Mouse (Mus musculus) small intestine, adult 10 weeks (tissue): Measurements from ENCODE around the gene Il18bp. TPM values are rescaled to one million over a fixed set of nuclear protein-coding genes. Genes with fewer than 3 reads are reported as not detected.

Experiments
- polyA plus RNA-seq: library from polyadenylated mRNA; stranded (reverse); fragments of 350-450 nt; fragmentation: Illumina TruSeq; extraction: RNeasy Lipid Tissue Mini Kit (QIAGEN cat#74804); gene quantifications from one replicate; pipeline ENCODE4 v1.2.3, GENCODE M21; 2014; ENCODE audit warnings: low replicate concordance

The Il18bp gene
- 12.4 TPM for polyA plus RNA-seq

DNA sequence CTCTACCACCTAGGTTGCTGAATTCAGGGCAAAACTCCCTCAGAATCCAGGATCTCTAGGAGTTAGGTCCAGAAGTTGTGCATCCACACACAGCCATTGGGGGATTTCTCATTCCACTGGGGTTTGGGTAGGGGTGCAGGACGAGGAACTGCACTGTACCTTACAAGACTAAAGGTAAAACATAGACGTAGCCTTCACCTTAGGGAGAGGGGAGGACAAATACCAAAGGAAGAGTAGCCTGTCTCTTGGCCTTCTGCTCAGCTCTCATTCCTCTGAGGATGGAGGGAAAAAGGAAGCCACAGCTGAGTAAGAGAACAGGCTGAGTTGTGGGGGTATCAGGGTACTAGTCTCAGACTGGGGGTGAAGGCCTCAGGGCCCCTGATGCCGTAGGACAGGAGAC lies at the start of gene Il18bp:
Gene Il18bp (minus strand): TSS at position 101 of the 400 bp plus-strand sequence.

DNA sequence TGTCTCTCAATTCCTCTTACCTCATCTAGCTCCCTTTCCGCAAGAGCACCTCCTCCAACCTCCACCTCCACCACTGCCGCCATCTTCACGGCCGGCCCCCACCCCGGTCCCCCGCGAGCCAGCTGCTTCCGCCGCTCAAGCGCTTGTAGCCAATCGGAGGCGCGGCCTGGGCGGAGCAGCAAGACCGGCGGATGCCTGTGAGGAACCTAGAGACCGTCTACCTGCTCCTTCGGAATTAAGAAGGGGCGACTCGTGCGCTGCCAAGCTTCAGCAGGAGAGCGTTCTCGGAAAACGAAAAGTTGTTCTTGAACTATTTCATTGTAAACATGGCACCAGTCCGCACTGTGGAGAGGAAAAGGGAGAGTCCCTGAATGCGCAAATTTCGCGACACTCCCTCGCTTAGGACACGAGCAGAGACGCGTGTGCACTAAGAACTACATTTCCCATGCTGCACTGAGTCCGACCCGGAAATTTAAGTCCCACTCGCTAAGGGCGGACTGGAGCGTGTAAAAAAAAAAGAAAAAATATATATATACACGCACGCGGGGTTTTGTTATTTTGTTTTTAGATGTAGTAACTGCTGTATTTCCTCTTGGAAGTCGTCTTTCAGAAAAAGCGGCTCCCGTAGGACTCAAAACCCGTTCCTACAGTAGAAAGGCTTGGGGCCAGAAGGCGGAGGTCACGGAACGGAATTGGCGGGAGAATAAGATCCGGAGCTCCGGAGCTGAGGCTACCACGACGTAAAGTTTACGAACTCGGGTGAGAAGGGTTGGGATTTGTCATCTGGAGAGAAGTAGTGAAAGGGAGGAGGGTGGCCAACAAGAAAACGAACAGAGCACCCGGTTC lies 46.8 kb upstream of the Il18bp start, which contains the start of the genes Rnf121, Xndc1 and Xntrpc:
Gene Rnf121 (minus strand): TSS at position 424 of the 846 bp plus-strand sequence.
Gene Xndc1 (plus strand): TSS at position 466 of the 846 bp plus-strand sequence.
Gene Xntrpc (plus strand): TSS at position 668 of the 846 bp plus-strand sequence.

Other genes starting within 250 kb of the Il18bp start
- gene Phox2a, start 200.4 kb downstream of the Il18bp start, polyA plus RNA-seq = not detected
- gene Inppl1, start 180.5 kb downstream of the Il18bp start, polyA plus RNA-seq = 31.7 TPM
- gene Folr2, start 161.5 kb downstream of the Il18bp start, polyA plus RNA-seq = not detected
- 9.5 TPM for gene Anapc15, start 155.0 kb downstream of the Il18bp start, polyA plus RNA-seq
- gene Folr1, start 147.9 kb downstream of the Il18bp start, polyA plus RNA-seq = not detected
- 6.5 TPM for gene Lamtor1, start 112.8 kb downstream of the Il18bp start, polyA plus RNA-seq
- not detected for gene Tomt, start 112.3 kb downstream of the Il18bp start, polyA plus RNA-seq
- 0.59 TPM for gene Lrrc51, start 84.8 kb downstream of the Il18bp start, polyA plus RNA-seq
- gene Numa1, start 84.6 kb downstream of the Il18bp start, polyA plus RNA-seq = 41.5 TPM
- gene Rnf121, start 46.8 kb upstream of the Il18bp start, polyA plus RNA-seq = 23.8 TPM
- gene Xndc1, start 46.8 kb upstream of the Il18bp start, polyA plus RNA-seq = 11.6 TPM
- 0.11 TPM for gene Xntrpc, start 47.0 kb upstream of the Il18bp start, polyA plus RNA-seq
- not detected for gene Trpc2, start 64.4 kb upstream of the Il18bp start, polyA plus RNA-seq
- not detected for gene Art1, start 83.1 kb upstream of the Il18bp start, polyA plus RNA-seq
- not detected for gene Art5, start 90.8 kb upstream of the Il18bp start, polyA plus RNA-seq
- not detected for gene Chrna10, start 98.1 kb upstream of the Il18bp start, polyA plus RNA-seq
- gene Nup98, start 191.5 kb upstream of the Il18bp start, polyA plus RNA-seq = 29.9 TPM
- gene Pgap2, start 191.5 kb upstream of the Il18bp start, polyA plus RNA-seq = 27.7 TPM
- 1.5 TPM for gene Rhog, start 237.4 kb upstream of the Il18bp start, polyA plus RNA-seq
- 4.9 TPM for gene Stim1, start 249.1 kb upstream of the Il18bp start, polyA plus RNA-seq